Mouse (Mus musculus) MN1 (cell line): ENCODE results near the gene Prelid3b.

Experiments used
- DNase-seq: peaks from one replicate; pipeline ENCODE4 v3.0.0-alpha.2; 2016; ENCODE audit warnings: low spot score

Gene Prelid3b

DNA sequence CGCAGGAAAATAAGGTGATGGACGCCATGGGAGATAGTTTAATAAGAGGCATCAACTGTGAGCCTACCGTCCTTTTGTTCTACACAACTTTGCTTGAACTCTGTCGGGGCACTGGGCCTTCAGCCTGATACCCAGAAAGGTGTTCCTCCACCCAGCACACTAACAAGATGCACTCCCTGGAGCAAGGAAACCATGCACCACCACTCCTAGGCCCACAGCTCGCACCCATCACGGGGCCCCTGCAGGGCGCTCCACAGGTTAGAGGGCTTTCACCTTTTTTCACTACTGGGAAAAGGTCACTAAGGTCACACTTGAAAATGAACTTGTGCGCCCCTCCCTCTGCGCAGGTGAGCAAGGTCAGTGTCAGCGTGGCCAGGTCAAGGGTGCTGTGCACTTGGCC lies 9.5 kb downstream of the Prelid3b start:
- no peak for DNase-seq

DNA sequence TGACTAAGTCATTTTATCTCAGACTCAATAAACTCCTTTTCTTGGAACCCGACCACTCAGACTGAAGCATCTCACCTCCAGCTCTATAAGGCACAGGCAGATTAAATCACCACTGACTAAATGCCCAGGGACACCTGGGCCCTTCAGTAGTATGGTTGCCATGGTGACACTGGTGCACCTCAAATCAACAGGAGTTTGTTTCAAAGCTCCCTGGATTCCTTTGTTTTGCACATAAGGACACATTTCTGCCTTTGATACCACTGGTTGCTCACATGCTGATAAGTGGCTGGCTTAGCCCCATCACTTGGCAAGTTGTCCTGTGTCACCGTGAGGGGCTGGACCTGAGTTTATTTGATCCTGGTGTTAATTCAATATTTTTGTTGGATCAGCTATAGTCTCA lies 13.5 kb downstream of the Prelid3b start:
- DNase-seq, result no peak

DNA sequence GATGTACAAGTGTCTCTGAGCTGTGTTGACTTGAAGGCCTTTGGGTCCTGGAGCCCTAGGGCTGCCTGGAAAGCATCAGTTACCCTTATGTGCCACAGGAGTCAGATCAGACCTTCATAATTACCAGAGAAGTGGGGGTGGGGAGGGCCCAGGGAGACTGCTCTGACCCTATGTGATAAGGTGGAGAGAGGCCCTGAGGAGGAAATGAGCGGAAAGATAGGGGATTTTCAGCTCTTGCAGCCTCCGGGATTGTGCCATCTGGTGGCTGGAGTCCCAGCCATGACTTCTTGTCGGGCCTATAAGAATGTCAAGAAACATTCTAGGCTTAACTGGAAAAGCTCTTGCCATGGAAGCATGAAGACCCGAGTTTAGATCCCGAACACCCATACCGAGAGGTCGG lies 19.2 kb downstream of the Prelid3b start:
- DNase-seq, result no peak

DNA sequence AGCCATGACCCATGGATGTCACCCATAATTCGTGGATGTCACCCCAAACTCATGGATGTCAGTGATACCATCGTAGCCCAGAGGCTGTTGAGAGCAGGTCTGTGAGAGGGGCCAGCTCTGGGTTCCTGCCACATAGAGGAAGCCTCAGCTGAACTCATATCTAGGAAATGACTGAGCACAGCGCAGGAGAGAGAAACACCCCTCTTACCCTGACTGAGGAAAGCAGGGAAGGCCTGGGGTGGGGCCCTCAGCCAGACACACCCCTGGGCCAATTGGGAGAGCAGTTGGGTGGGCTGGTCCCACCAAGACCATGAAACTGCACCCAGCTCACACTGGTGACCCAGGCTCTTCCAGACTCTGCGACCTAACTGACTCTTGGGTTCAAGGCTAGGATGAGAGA lies 22.5 kb downstream of the Prelid3b start, which contains the start of gene Tubb1:
TSS of gene Tubb1 (plus strand) at position 343 of the 400 bp plus-strand sequence.
- DNase-seq, result no peak

DNA sequence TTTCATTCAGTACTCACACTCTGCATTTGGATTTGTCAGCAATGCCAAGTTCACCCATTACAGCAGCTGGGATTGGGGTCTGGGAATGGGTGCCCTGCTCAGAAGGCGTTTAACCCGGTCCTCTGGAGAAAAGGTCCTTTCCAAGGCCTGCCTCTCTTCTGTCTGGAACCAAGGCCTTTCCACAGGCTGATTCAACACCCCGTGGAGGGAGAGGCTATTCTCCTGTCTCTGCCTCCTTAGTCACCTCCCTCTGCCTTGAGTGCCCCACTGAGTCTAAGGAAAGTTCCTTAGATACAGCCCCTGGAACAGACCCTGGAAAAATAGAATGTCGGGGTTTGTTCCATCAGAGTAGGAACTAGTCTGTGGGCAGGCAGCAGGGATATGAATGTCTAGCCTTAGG lies 24.5 kb downstream of the Prelid3b start:
- DNase-seq, result no peak

DNA sequence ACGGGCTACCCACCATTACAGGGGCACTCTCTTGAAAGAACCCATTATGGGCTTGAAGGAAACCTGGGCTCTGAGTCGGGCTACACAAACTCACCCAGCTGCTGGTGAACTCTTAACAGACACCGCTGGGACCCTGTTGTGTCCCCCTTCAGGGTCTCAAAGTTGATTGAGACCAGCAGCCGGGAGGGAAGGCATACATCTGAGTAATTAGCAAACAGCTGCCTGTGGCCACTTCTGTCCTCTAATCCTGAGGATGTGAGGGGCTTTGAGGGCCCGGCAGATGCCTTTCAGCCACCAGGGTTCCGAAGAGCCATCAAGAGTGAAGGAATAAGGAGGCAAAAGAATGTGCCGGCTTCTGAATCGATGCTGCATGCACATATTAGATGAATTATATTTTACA lies 26.0 kb downstream of the Prelid3b start:
- DNase-seq, result no peak

DNA sequence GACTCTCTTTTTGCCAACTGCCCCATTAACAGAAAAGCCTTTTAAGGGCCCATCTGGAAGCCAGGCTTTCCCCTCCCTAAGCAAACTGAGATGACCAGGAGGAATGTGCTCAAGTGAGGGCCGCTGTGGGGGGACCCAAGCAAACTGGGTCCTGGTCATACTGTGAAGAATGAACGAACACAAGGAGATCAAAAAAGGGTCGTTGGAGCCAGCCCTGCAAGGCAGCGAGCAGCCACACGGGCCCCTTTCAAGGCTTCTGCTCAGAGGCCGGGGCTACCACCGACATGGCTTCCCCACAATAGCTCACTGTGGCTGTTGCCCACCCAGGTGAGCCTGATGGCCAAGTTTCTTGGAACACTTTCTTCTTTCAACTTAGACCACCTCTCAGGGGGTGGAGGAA lies 26.4 kb downstream of the Prelid3b start:
- DNase-seq, result no peak

DNA sequence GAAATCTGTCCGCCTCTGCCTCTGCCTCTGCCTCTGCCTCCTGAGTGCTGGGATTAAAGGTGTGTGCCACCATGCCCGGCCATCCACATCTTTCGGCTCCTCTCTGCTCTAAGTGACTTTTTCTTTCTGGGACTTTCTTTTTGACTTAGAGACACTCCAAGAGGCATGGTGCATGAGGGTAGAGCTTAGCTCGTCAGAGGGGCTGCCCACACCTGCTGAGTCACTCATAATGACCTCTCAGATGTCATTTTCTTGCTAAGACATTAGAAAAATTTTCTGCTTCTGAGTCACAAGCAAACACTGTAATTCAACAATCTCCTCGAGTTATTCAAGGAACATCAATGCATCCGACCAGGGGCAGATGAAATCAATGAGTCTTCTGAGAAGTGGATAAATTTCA lies 27.9 kb downstream of the Prelid3b start:
- no peak for DNase-seq

DNA sequence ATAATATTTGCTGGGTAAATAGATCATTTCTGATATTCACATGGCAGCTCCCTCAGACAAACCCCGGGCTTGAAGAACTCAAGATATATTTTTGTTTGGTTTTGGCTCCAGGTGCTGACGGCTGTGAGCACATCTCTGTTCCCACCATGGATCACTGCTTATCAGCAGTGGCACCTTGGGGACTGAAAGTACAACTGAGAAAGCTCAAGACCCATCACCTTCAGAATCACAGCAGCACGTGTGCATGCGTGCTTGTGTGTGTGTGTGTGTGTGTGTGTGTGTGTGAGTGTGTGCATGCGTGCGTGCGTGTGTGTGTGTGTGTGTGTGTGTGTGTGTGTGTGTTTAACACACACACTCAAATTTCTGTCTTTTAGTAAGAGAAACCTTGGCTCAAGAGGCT lies 28.5 kb downstream of the Prelid3b start:
- DNase-seq, result no peak

DNA sequence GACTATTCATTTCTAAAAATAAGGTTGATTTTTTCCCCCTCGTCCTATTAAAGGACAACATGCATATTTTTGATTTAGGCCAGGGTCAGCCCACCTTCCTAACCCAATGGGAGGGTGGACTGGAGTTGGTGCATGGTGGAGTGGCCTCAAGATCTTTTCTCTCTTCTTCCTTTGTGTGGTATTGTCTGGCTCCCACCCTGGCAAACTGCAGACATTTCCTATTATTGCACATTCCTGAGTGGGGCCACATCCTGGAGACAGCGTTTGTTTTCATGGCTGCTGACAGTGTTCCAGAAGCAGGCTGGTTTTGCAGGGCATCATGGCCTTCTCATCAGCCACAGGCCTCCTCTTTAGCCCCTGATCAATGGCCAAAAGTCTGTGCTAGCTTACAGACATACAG lies 29.8 kb downstream of the Prelid3b start:
- no peak for DNase-seq

DNA sequence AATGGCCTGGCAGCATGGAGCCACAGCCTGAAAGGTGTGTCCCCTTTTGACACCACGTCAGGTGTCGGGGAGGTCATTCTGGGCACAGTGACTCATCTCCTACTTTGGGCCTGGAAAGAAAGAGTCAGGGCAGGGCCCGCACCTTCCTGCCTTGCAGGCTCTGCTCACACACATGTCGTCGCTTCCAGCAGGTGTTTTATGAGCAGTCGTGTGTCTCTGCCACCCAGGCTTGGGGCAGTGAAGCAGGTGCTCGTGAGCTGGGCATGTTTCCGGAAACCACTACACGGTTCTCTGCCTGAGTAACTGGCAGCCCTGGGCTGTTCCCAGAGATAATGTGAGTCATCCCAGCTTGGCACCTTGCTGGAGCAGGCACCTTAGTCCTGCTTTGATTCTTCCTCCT lies 30.4 kb downstream of the Prelid3b start:
- DNase-seq, result no peak

DNA sequence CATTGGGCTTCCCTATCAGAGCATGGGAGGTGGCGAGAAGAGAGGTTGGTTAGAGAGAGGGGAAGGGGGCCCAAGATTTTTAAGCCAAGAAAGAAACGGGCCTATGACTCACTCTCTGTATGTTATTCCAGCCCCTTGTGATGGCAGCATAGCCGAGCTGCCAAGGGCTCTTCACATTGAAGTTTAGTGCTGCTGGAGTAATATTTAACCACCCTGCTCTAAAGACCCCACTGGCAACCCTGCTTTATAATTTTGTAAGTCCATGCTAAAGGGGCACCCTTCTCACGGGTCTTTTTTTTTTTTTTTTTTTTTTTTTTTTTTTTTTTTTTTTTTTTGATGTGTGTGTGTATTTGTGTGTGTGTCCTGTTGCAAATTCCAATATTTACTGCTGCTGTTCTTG lies 31.0 kb downstream of the Prelid3b start:
- DNase-seq, result no peak

DNA sequence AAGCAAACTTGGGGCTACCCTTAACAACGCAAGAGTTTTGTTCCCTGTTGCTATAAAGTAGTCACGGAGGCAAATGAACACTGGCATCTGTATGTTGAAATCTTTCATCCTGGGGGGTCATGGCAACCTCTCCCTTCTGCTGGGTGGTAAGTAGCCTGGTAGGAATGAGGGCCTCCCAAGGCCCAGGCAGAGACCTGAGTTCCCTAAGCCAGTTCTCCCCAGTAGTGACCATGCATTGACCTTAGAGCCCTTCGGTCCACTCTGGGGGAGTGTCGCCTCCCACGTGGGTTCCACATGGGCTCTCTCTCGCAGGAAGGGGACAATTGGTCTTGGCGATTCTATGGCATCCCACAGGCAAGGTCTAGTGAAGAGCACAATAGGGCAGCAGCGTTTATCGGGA lies 32.9 kb downstream of the Prelid3b start:
- no peak for DNase-seq

DNA sequence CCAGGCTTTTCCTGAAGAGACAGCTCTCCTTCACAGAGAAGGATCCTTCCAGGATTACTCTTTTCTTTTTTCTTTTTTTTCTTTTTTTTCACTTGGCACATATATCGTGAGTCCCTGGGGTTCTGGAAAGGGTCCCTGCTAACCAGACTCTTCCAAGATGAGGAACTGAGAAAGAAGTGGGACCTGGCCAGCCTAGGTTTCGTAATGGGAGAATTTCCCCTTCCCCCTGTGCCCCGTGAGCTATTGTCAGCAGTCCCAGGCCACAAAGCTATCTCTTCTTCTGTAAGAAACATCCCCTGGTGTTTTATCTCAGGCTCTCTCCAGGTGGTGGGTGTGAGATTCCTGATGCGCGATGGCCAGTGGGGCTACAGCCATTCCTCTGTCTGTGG lies 33.4 kb downstream of the Prelid3b start:
- no peak for DNase-seq

DNA sequence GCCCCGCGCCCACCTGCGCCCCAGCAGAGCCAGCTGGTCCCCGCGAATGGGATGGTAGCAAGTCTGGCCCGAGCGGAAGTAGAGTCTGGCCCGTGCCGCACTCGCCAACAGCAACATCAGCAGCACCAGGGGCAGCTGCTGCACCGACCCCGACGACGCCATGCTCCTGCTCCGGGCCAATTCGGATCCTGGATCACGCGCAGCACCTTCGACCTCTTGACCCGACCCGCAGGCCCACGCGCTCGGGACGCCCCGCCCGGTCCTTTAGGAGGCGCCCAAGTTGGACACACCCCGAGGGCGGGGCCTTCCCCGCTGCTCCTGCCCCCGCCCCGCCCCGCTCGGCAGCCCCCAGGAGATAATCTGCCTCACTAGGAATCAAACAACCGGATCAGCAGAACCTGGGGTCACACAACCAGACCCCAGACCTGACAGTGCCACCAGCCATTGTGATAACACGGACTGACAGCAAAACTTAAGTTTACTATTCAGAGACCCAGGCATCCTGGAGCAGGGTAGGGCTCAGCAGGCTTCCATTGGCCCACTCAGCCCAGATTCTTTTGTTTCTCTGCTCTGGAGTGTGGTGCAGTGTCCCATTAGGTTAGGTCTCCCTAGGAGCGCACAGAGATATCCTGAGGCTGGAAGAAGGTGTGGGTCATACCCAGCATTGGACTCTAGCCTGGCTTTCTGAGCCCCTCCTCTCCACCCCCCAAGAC lies 34.0 kb downstream of the Prelid3b start, which contains the start of gene Ctsz:
TSS of gene Ctsz (minus strand) at position 303 of the 713 bp plus-strand sequence.
- peak; percentile 58 for DNase-seq

DNA sequence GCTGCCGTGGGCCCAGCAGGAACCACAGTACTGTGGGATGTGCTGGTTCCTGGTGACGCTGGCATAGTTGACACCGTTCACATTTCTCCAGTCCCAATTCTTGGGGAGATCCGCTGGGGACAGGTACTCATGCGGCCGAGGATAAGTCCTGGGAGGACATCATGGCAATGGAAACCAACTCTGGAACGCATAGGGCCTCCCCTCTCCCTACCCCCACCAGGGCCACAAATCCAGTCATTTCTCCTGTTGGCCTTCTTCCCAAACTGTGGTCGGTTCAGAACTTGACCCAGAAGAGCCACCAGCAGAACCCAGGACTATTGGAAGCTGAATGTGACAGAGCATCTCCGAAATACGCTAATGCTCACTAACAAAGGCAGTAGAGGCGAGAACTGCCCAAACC lies 34.7 kb downstream of the Prelid3b start:
- DNase-seq, result no peak

DNA sequence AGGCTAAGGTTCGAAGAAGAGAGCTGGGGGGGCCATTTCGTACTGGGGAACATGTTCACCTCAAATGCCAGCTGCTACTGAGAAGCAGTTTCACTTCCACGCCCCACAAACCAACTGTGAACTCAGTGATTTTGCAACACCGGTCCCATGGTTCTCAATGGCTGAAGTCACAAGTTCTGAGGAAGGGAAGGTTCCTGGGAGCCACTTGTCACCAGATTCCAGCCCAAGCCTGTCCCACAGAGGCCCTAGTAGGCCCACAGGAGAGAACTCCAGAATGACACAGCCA lies 35.2 kb downstream of the Prelid3b start:
- DNase-seq, result no peak

DNA sequence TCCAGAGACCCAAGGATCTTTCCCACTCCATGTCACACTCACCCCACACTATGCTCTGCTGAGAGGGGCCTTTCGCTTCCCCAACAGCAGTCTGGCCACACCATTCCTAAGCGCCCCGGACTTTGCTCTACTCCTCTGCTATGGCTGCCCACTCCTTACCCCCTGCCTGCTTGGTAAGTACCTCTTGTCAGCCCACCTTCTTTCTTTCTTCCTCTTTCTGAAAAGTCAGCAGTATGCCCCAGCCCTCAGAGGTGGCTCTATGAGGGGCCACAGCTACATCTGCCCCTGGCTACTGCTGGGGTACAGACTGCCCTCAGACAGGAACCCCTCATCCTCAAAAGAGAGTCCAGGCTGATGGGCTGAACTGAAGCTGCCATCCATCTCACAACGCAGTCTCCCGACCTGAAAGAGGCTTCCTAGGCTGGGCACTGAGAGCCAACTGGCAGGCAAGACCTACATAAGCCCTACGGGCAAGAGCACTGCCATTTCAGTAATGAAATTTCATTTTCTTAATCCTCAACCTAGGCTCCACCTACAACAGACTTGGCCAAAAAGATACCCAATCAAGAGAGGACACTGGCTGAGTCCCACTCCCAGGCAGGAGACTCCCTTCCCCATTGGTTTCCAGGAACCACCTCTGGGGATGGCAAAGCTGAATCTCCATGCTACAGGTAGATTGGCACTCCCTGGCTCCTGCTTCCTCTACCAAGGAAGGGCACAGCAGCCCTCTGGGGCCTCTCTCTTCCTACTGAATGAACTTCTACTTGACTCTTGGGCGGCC lies 35.8 kb downstream of the Prelid3b start:
- DNase-seq, result no peak

DNA sequence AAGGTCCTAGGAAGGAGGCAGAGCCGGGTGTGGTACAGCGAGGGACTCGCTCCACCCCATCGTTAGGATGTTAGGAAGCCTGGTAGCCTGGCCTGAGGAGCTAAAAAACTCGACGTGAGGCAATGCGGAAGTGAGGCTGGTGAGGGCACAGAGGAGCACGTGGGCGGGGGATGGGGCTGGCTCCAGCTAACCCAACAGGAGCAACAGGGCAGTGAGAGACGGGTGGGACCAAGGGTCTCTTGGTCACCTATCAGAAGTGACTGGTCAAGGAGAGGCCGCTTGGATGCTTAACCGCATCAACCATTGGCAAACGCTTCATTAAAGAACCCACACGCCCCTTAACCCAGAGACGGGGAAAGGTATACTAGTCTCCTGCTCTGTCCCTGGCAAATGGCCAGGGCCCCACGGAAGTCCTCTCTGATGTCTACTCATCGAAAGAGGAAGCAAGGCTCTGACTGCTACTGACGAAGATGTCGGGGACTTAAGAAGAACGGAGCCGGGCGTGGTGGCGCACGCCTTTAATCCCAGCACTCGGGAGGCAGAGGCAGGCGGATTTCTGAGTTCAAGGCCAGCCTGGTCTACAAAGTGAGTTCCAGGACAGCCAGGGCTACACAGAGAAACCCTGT lies 36.7 kb downstream of the Prelid3b start:
- no peak for DNase-seq

DNA sequence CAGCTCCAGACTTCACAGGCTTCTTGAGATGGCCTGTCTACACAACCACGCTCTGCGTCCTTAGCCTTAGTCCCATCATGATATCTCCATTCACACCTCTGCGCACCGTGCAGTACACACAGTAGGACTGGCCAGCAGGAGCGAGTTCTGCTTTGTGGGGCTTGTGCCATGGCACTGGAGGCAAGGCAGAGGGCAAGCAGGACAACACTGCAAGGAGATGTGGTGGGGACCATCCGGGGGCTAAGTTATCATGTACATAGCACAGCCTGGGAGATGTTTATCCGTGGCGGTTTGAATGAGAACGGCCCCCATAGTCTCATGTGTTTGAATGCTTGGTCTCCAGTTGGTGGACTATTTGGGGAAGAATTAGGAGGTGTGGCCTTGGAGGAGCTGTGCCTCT lies 37.9 kb downstream of the Prelid3b start:
- DNase-seq, result no peak

DNA sequence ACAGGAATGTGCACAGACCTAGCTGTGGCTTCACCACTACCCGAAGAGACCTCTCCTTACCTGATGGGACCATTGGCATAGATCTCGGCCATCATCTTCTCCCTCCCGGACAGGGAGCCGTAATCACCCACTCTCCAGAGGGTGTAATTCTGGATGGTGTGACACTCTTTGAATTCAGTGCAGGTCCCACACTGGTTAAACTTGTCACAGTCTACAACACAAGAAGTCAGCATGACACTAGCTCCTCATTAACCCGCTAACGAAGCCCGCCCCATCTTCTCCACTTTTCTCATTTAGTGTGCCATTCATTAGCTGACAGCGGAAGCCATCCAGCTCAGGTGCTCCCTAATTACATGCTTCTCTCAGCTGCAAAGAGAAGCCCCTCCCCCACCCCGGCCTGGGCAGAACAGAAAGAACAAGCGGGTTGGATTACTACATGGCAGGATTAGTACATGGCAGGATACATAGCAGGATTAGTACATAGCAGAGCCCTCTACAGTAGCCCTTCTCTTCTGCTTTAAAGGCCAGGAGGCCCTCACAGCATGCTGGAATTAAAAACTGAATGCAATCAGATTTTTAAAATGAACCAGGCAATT lies 43.8 kb downstream of the Prelid3b start:
- no peak for DNase-seq

DNA sequence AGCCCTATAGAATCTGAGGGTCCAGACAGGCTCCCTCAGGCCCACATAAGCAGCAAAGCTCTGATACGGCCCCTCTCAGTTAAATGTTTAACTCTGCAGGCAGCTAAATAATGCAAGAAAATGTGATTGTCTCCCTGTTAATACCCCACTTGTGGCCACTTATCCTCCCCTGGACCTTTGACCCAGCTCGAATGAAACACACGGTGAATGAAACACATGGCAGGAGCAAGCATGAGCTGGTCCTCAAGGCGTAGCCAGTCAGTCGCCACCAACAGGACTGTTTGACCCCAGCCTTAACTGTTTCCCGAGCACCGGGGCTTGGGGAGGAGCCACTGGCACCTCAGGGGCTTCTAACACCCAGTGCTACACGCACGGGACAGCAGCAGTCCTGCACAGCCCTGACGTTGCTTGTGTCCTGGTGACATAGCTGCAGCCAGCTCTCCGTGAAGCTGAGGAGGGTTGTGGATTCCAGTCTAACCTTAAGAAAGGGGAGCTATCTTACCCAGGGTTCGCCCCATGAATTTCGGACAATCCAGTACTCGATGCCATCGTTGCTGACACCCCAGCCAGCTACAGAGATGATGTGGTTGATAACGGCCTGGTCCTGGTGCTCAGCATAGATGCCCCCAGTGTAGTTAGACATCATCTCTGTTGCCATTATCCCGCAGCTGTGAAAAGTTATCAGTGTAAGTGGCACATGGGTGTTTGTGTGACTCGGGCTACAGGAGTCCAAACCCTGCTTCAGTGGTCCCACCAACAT lies 44.6 kb downstream of the Prelid3b start:
- no peak for DNase-seq
